Mouse (Mus musculus): Measurements from ENCODE around the gene Gpr107.

- TF ChIP-seq CTCF (IDR thresholded peaks at IDR 0.05) (no peak), EP300 (IDR thresholded peaks at IDR 0.05) (no peak)
Measured at GRCm38 (mm10) chr2:31163361-31164118, 11.4 kb downstream of the Gpr107 start.
